Mouse (Mus musculus): Measurements from ENCODE around the gene Ephb2. TPM values are rescaled to one million over a fixed set of nuclear protein-coding genes. Genes with fewer than 3 reads are reported as not detected.

Gene Ephb2
- polyA plus RNA-seq, 1 experiment from 2014 or later = 33.7 TPM

DNA sequence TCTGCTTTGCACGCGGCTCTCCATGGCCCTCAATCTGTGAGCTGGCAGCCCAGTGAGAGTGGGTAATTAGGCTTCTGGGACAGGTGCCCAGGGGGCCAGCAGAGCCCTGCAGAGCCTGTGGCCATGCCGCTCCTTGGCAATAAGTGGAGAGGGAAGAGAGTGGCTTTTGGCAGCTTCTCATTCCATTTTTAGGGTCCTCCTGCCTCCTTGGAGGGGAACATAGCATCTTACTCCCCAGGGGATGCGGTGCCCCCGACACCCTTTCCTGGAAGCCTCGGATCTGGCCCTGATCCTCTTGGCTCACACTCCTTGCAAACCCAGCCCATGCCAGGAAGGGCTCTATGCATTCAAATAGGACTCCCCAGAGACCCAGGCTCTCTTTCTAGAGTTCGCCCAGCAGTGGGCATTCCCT, 119.2 kb downstream of the Ephb2 start:
- ATAC-seq (ENCODE audit: low FRiP score) (no peak), DNase-seq (ENCODE audit: low spot score, missing footprints) (no peak)
- no peaks in the 10 kb centered on the region; the same call in none of the 2 replicates for H3K4me1 ChIP-seq (ENCODE audit: control insufficient read depth, insufficient read depth, low read length)
- no peak overlapping the region for H3K27ac ChIP-seq (ENCODE audit: low read depth, low read length)
- H3K9ac ChIP-seq (ENCODE audit: low read length) = no peak overlapping the region
- no peak overlapping the region for H3K4me3 ChIP-seq (ENCODE audit: low read depth, low read length)
- no peaks in the 10 kb centered on the region for H3K9me3 ChIP-seq (ENCODE audit: control insufficient read depth, low read length)
- H3K36me3 ChIP-seq (ENCODE audit: control insufficient read depth, insufficient read depth, low read length) = no peaks in the 10 kb centered on the region
- H3K4me2 ChIP-seq = no peak overlapping the region
- H3K27me3 ChIP-seq (ENCODE audit: control insufficient read depth, insufficient read depth, low read length) = no peaks in the 10 kb centered on the region
- WGBS = 89% methylated on average over 7 of the region's 7 CpGs

DNA sequence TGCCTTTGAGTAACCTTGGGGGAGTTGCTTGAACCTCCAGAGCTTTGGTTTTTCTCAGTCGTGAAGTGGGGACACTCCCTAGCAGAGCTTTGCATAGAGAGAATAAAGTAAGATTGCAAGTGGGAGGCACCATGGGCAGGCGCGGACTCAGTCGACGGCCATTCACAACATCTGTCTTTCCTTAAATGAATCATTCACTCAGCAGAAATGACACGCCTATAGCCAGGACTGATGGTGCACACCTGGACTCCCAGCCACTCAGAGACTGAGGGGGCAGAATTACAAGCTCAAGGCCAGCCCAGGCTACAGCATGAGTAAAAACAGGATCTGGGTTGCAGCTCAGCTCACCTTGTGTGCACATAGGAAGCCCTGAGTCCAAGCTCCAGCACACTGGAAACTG, 121.3 kb downstream of the Ephb2 start:
- Histone ChIP-seq H3K9me3 (ENCODE audit: control insufficient read depth, low read length) (no peaks in the 10 kb centered on the region), H3K27ac (ENCODE audit: low read depth, low read length) (no peak overlapping the region), H3K9ac (ENCODE audit: low read length) (no peak overlapping the region), H3K36me3 (ENCODE audit: control insufficient read depth, insufficient read depth, low read length) (no peaks in the 10 kb centered on the region), H3K27me3 (ENCODE audit: control insufficient read depth, insufficient read depth, low read length) (no peaks in the 10 kb centered on the region), H3K4me1 (ENCODE audit: control insufficient read depth, insufficient read depth, low read length) (no peaks in the 10 kb centered on the region), H3K4me3 (ENCODE audit: low read depth, low read length) (no peak overlapping the region), H3K4me2 (no peak overlapping the region)
- 79% methylated on average over 6 of the region's 6 CpGs for WGBS
- DNase-seq (ENCODE audit: low spot score, missing footprints) (no peak), ATAC-seq (ENCODE audit: low FRiP score) (no peak)

DNA sequence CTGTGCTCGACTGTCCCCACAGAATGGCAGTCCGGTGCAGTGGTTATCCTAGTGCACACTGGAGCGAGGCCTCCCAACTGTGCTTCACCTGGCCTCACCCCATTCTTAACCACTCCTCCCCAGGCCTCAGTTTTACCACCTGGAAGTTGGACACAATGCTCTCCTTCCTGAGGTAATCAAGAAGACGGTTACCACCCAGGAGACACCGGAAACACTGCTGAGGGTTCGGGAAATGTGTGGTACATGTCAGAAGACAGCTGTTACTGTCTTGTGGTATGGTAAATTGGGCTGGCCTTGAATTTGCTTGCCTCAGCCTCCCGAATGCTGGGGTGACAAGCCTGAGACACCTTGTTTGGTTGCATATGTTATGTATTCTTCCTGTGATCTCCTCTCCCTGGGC, 121.9 kb downstream of the Ephb2 start:
- Histone ChIP-seq H3K36me3 (ENCODE audit: control insufficient read depth, insufficient read depth, low read length) (no peaks in the 10 kb centered on the region), H3K4me1 (ENCODE audit: control insufficient read depth, insufficient read depth, low read length) (no peaks in the 10 kb centered on the region), H3K27ac (ENCODE audit: low read depth, low read length) (no peak overlapping the region), H3K27me3 (ENCODE audit: control insufficient read depth, insufficient read depth, low read length) (no peaks in the 10 kb centered on the region), H3K9me3 (ENCODE audit: control insufficient read depth, low read length) (no peaks in the 10 kb centered on the region), H3K4me2 (no peak overlapping the region), H3K9ac (ENCODE audit: low read length) (no peak overlapping the region), H3K4me3 (ENCODE audit: low read depth, low read length) (no peak overlapping the region)
- DNase-seq (ENCODE audit: low spot score, missing footprints) (no peak), ATAC-seq (ENCODE audit: low FRiP score) (no peak)
- WGBS = 94% methylated on average over 7 of the region's 7 CpGs

DNA sequence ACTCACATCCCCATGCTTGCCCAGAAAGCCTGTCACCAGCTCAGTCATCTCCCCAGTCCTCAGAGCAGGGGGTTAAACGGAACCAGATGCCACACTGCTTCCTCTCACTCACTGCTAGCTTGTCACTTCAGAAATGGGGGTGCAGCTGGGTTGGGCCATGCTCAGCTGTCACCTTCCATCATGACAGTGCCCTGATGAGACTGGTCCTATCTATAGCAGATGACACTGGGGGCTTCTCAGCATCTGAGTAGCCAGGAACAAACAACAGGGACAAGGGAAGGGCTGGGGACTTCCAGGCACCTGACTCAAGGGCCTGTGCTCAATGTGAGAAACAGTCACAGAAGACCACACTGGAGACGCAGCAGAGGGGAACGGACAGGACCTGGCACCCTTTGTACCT, 122.4 kb downstream of the Ephb2 start:
- Histone ChIP-seq H3K9ac (ENCODE audit: low read length) (no peak overlapping the region), H3K36me3 (ENCODE audit: control insufficient read depth, insufficient read depth, low read length) (no peaks in the 10 kb centered on the region), H3K4me3 (ENCODE audit: low read depth, low read length) (no peak overlapping the region), H3K4me2 (no peak overlapping the region), H3K9me3 (ENCODE audit: control insufficient read depth, low read length) (no peaks in the 10 kb centered on the region), H3K4me1 (ENCODE audit: control insufficient read depth, insufficient read depth, low read length) (no peaks in the 10 kb centered on the region), H3K27me3 (ENCODE audit: control insufficient read depth, insufficient read depth, low read length) (no peaks in the 10 kb centered on the region), H3K27ac (ENCODE audit: low read depth, low read length) (no peak overlapping the region)
- no peak for DNase-seq (ENCODE audit: low spot score, missing footprints)
- no peak for ATAC-seq (ENCODE audit: low FRiP score)
- 85% methylated on average over 3 of the region's 3 CpGs for WGBS

DNA sequence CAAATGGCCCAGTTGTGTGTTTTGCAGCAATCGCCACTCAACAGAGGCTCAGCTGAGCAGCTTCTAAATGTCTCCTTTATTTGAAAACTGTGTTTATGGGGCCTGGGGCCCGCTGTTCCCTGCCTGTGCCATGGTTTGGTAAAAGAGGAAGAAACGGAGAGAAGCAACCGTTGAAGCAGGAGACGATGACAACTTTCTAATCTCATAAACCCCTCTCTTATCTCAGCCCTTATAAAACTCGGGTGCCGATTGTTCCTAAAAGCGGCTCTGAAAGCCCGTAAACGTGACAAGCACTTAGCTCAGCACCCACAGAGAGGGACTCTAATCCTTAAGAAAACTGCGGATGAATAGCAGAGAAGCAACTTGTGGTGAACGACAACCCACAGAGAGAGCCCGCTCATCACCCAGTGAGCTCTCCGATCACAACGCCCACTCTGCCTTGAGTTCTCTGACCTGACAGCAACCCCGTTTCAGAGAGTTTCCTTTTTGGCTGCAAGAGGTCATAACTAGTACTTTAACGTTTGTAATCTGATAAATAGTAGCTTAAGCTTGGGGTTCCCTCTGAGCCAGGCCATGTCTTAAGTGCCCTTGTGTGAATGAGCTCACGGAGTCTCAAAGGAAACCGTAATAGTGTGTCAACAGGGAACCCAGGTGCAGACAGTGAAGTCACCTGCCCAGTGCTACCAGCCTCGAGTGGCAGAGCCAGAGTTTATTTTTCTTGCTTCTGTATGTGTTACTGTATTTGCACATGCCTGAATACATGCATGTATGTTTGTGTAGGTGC, 123.6 kb downstream of the Ephb2 start:
- no peaks in the 10 kb centered on the region for H3K4me1 ChIP-seq (ENCODE audit: control insufficient read depth, insufficient read depth, low read length)
- H3K4me2 ChIP-seq = no peak overlapping the region
- H3K4me3 ChIP-seq (ENCODE audit: low read depth, low read length) = no peak overlapping the region
- no peaks in the 10 kb centered on the region for H3K36me3 ChIP-seq (ENCODE audit: control insufficient read depth, insufficient read depth, low read length)
- no peak overlapping the region for H3K27ac ChIP-seq (ENCODE audit: low read depth, low read length)
- DNase-seq (ENCODE audit: low spot score, missing footprints) (no peak), ATAC-seq (ENCODE audit: low FRiP score) (no peak)
- H3K9ac ChIP-seq (ENCODE audit: low read length) = no peak overlapping the region
- WGBS = 35% methylated on average over 20 of the region's 20 CpGs
- H3K9me3 ChIP-seq (ENCODE audit: control insufficient read depth, low read length) = no peaks in the 10 kb centered on the region
- H3K27me3 ChIP-seq (ENCODE audit: control insufficient read depth, insufficient read depth, low read length) = no peaks in the 10 kb centered on the region

DNA sequence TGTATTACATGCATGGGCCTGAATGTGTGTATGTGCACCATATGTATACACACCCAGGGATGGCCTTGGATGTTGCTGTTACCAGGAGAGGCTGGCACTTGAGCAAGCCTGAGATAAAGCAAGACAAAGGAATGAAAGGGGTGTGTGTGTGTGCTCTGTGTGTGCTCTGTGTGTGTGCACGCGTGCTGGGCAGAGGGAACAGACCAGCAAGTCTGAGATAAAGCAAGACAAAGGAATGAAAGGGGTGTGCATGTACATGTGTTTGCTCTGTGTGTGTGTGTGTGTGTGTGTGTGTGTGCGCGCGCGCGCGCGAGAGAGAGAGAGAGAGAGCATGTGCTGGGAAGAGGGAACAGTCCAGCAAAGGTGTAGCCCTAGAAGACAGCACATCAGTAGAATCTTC, 125.4 kb downstream of the Ephb2 start:
- H3K4me1 ChIP-seq (ENCODE audit: control insufficient read depth, insufficient read depth, low read length) = peaks cover 2% of the 10 kb centered on the region; the same call in 1 of the 2 replicates
- H3K9me3 ChIP-seq (ENCODE audit: control insufficient read depth, low read length) = no peaks in the 10 kb centered on the region
- no peak for DNase-seq (ENCODE audit: low spot score, missing footprints)
- no peak overlapping the region for H3K9ac ChIP-seq (ENCODE audit: low read length)
- no peak overlapping the region for H3K4me2 ChIP-seq
- no peak overlapping the region for H3K4me3 ChIP-seq (ENCODE audit: low read depth, low read length)
- no peaks in the 10 kb centered on the region for H3K36me3 ChIP-seq (ENCODE audit: control insufficient read depth, insufficient read depth, low read length)
- H3K27me3 ChIP-seq (ENCODE audit: control insufficient read depth, insufficient read depth, low read length) = no peaks in the 10 kb centered on the region
- WGBS = 95% methylated on average over 9 of the region's 9 CpGs
- H3K27ac ChIP-seq (ENCODE audit: low read depth, low read length) = no peak overlapping the region
- ATAC-seq (ENCODE audit: low FRiP score) = no peak

DNA sequence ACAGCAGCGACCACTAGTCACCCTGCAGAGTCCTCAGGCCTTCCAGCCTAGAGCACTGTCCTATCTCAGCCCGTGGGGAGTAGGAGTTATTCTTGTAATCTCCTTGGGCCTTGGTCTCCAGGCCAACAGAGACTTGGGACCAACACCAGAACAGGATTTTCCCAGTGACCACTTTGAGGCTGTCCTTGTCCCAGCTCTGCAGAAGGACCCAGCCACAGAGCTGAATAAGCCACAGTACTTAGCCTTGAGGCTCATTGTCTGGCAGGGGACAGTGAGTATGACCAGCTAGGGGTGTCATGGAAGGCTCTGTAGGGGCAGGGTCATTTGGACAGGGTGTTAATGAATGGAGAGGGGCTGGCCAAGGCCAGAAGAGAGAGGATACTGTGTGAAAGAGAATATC, 126.8 kb downstream of the Ephb2 start:
- no peaks in the 10 kb centered on the region for H3K27me3 ChIP-seq (ENCODE audit: control insufficient read depth, insufficient read depth, low read length)
- H3K4me3 ChIP-seq (ENCODE audit: low read depth, low read length) = no peak overlapping the region
- H3K4me1 ChIP-seq (ENCODE audit: control insufficient read depth, insufficient read depth, low read length) = peaks cover 5% of the 10 kb centered on the region; the same call in 1 of the 2 replicates
- H3K4me2 ChIP-seq = no peak overlapping the region
- ATAC-seq (ENCODE audit: low FRiP score) = no peak
- no peaks in the 10 kb centered on the region for H3K9me3 ChIP-seq (ENCODE audit: control insufficient read depth, low read length)
- no peaks in the 10 kb centered on the region for H3K36me3 ChIP-seq (ENCODE audit: control insufficient read depth, insufficient read depth, low read length)
- H3K9ac ChIP-seq (ENCODE audit: low read length) = no peak overlapping the region
- 75% methylated on average over 2 of the region's 2 CpGs for WGBS
- H3K27ac ChIP-seq (ENCODE audit: low read depth, low read length) = no peak overlapping the region; the same call in 1 of the 2 replicates
- DNase-seq (ENCODE audit: low spot score, missing footprints) = no peak

DNA sequence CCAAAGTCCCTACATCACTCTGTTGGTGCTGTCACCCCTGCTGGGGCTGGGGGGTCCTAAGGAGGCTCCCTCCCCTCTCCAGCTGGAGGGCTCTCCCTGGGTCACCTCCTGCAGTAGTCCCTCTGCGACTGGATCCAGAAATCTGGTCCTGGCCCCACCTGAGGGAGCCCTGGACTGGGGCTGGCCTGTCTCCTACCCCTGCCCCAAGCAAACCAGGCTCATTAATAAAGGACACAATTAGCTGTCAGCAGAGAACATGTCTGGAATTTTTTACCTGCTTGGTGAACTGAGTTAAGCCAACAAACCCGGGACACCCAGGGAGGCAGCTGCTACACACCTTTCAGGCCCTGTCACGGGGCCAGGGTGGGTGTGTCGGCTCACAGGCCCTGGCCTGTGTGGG, 129.1 kb downstream of the Ephb2 start:
- Histone ChIP-seq H3K4me3 (ENCODE audit: low read depth, low read length) (no peak overlapping the region), H3K36me3 (ENCODE audit: control insufficient read depth, insufficient read depth, low read length) (no peaks in the 10 kb centered on the region), H3K9me3 (ENCODE audit: control insufficient read depth, low read length) (no peaks in the 10 kb centered on the region), H3K27ac (ENCODE audit: low read depth, low read length) (no peak overlapping the region), H3K27me3 (ENCODE audit: control insufficient read depth, insufficient read depth, low read length) (no peaks in the 10 kb centered on the region), H3K9ac (ENCODE audit: low read length) (no peak overlapping the region), H3K4me2 (no peak overlapping the region), H3K4me1 (ENCODE audit: control insufficient read depth, insufficient read depth, low read length) (peaks cover 8% of the 10 kb centered on the region)
- ATAC-seq (ENCODE audit: low FRiP score) (no peak; the same call in 1 of the 2 replicates), DNase-seq (ENCODE audit: low spot score, missing footprints) (no peak)
- 75% methylated on average over 4 of the region's 4 CpGs for WGBS

DNA sequence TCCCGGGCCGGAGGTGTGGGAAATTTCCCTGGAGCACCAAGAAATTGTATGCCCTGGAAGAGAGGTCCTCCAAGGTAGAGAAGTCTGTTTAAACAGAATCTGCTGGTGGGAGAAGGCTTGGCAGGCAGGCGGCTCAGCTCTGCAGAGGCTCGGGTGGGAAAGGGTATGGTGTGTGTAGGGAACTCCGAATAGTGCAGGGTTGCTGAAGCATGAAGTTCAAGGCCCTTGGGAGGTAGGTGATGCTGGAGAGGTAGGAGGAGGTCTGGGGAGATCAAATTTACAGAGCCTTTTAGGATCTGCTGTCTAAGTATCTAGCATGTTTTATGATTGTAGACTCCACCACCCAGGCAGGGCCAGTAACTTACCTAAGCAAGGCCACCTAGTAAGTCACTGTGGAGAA, 130.7 kb downstream of the Ephb2 start:
- H3K36me3 ChIP-seq (ENCODE audit: control insufficient read depth, insufficient read depth, low read length) = no peaks in the 10 kb centered on the region
- no peak overlapping the region for H3K27ac ChIP-seq (ENCODE audit: low read depth, low read length)
- no peak overlapping the region for H3K9ac ChIP-seq (ENCODE audit: low read length)
- DNase-seq (ENCODE audit: low spot score, missing footprints) = no peak
- ATAC-seq (ENCODE audit: low FRiP score) = no peak
- WGBS = 81% methylated on average over 5 of the region's 5 CpGs
- H3K9me3 ChIP-seq (ENCODE audit: control insufficient read depth, low read length) = no peaks in the 10 kb centered on the region
- no peak overlapping the region for H3K4me3 ChIP-seq (ENCODE audit: low read depth, low read length)
- no peaks in the 10 kb centered on the region for H3K27me3 ChIP-seq (ENCODE audit: control insufficient read depth, insufficient read depth, low read length)
- H3K4me1 ChIP-seq (ENCODE audit: control insufficient read depth, insufficient read depth, low read length) = peaks cover 16% of the 10 kb centered on the region
- H3K4me2 ChIP-seq = no peak overlapping the region

Data from midbrain, embryonic 11.5 days (tissue).